8 mouse cellular contexts compared by ENCODE assay signal in the genomic region with DNA sequence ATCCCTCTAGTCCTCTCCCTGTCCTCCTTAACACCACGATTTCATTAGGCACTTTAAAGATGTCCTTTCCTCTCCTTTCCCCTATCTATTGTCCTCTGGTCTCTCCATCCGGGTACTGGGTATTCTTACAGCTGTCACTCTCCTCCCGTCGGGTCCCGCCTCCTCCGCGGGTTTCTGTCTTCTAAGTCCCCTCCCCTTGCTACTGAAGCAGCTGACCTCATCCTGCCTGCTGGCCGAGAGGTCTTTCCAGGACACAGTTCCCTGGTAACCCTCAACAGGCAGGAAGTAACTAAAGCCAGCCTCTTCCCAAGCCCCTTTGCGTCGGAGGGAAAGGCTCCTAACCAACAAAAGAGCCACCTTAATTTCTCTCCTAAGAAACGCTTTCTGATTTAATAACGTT. TPM values are rescaled to one million over a fixed set of nuclear protein-coding genes. Genes with fewer than 3 reads are reported as not detected.
DNase-seq lines count a peak whose midpoint lies in the region; ATAC-seq lines count a peak whose summit lies in the region.

No protein-coding gene starts in this region.

- H3K4me3 ChIP-seq in forebrain, embryonic 10.5 days: peak overlapping the region; percentile 18; the same call in 1 of the 2 replicates
- H3K4me3 ChIP-seq in heart, embryonic 14.5 days (ENCODE audit: control insufficient read depth in 1 of 2, insufficient read depth in 1 of 2, low read depth in 1 of 2, low read length in 2 of 2): no peak overlapping the region
- no peak overlapping the region for H3K4me3 ChIP-seq in liver, embryonic 16.5 days (ENCODE audit: low read depth, low read length)
- no peak overlapping the region for H3K4me3 ChIP-seq in neural tube, embryonic 13.5 days

- peak; percentile 77; the same call in 1 of the 2 replicates for ATAC-seq in heart, embryonic 14.5 days (ENCODE audit: insufficient number of reproducible peaks, insufficient read depth, low FRiP score, low read depth)
- ATAC-seq in liver, embryonic 16.5 days (ENCODE audit: low read depth): peak; percentile 59
- ATAC-seq in neural tube, embryonic 13.5 days (ENCODE audit: low read depth): no peak

- no peaks in the 10 kb centered on the region for H3K27me3 ChIP-seq in forebrain, embryonic 10.5 days (ENCODE audit: poor library complexity, severe bottlenecking)
- no peaks in the 10 kb centered on the region for H3K27me3 ChIP-seq in heart, embryonic 14.5 days (ENCODE audit: control insufficient read depth, insufficient read depth, low read length)
- no peaks in the 10 kb centered on the region for H3K27me3 ChIP-seq in liver, embryonic 16.5 days (ENCODE audit: control insufficient read depth, insufficient read depth, low read depth, low read length)
- H3K27me3 ChIP-seq in neural tube, embryonic 13.5 days: no peaks in the 10 kb centered on the region

- H3K4me2 ChIP-seq in heart, embryonic 14.5 days (ENCODE audit: low read length): peak overlapping the region; percentile 27
- H3K4me2 ChIP-seq in liver, embryonic 16.5 days (ENCODE audit: low read depth, low read length): no peak overlapping the region
- H3K4me2 ChIP-seq in neural tube, embryonic 13.5 days: 0 out of 2 replicates have a peak overlapping the region, but pooled peaks have one; percentile 3

- H3K36me3 ChIP-seq in forebrain, embryonic 10.5 days (replicated peaks): no peaks in the 10 kb centered on the region
- H3K36me3 ChIP-seq in heart, embryonic 14.5 days (ENCODE audit: control insufficient read depth, insufficient read depth, low read length): no peaks in the 10 kb centered on the region
- no peaks in the 10 kb centered on the region for H3K36me3 ChIP-seq in liver, embryonic 16.5 days (ENCODE audit: control insufficient read depth, insufficient read depth)
- no peaks in the 10 kb centered on the region for H3K36me3 ChIP-seq in neural tube, embryonic 13.5 days

- 3% methylated on average over 12 of the region's 12 CpGs for WGBS in forebrain, embryonic 10.5 days
- WGBS in heart, embryonic 14.5 days: 4% methylated on average over 12 of the region's 12 CpGs
- WGBS in liver, embryonic 16.5 days (ENCODE audit: insufficient replicate concordance): 4% methylated on average over 12 of the region's 12 CpGs
- 5% methylated on average over 12 of the region's 12 CpGs for WGBS in neural tube, embryonic 13.5 days

- H3K9me3 ChIP-seq in forebrain, embryonic 10.5 days: no peaks in the 10 kb centered on the region
- H3K9me3 ChIP-seq in heart, embryonic 14.5 days (ENCODE audit: control insufficient read depth, low read length): no peaks in the 10 kb centered on the region
- no peaks in the 10 kb centered on the region for H3K9me3 ChIP-seq in liver, embryonic 16.5 days (replicated peaks; ENCODE audit: control insufficient read depth, low read length)
- H3K9me3 ChIP-seq in neural tube, embryonic 13.5 days: no peaks in the 10 kb centered on the region

- H3K4me1 ChIP-seq in forebrain, embryonic 10.5 days: peaks cover 42% of the 10 kb centered on the region
- peaks cover 4 to 18% of the 10 kb centered on the region in 2 experiments for H3K4me1 ChIP-seq in heart, embryonic 14.5 days (ENCODE audit: control insufficient read depth in 2 of 2, insufficient read depth in 2 of 2, low read length in 2 of 2)
- H3K4me1 ChIP-seq in liver, embryonic 16.5 days (ENCODE audit: control insufficient read depth, low read depth, low read length): peaks cover 1% of the 10 kb centered on the region
- peaks cover 6% of the 10 kb centered on the region; the same call in 1 of the 2 replicates for H3K4me1 ChIP-seq in neural tube, embryonic 13.5 days (replicated peaks)

- peak overlapping the region; percentile 16; the same call in 1 of the 2 replicates for H3K9ac ChIP-seq in heart, embryonic 14.5 days (ENCODE audit: low read length)
- no peak overlapping the region for H3K9ac ChIP-seq in liver, embryonic 16.5 days (ENCODE audit: low read depth, low read length)
- H3K9ac ChIP-seq in neural tube, embryonic 13.5 days: no peak overlapping the region

- DNase-seq in CD8-positive naive resting alpha-beta T cell, adult 2 months (ENCODE audit: low read depth in 2 of 2, low spot score in 2 of 2): peak; percentile 28 to 44
- DNase-seq in adrenal gland, postnatal 36 days: peak; percentile 79 to 89
- DNase-seq in forebrain, embryonic 10.5 days (ENCODE audit: extremely low spot score, low spot score): peak; percentile 80
- DNase-seq in kidney, postnatal 14 days: peak; percentile 91
- peak; percentile 79 for DNase-seq in testis, postnatal 10 days (ENCODE audit: low spot score)

- peak overlapping the region; percentile 83 for H3K27ac ChIP-seq in forebrain, embryonic 10.5 days
- H3K27ac ChIP-seq in heart, embryonic 14.5 days (replicated peaks in 1 of 2; ENCODE audit: control insufficient read depth in 1 of 2, insufficient read depth in 1 of 2, low read depth in 2 of 2, low read length in 2 of 2): peak overlapping the region in 1 of 2 experiments; percentile 47; a peak in 2 of 4 replicates
- H3K27ac ChIP-seq in liver, embryonic 16.5 days (ENCODE audit: low read length): no peak overlapping the region
- H3K27ac ChIP-seq in neural tube, embryonic 13.5 days (replicated peaks): no peak overlapping the region

RNA-seq across cellular contexts. Expression of gene Leo1, which starts 5.4 kb away (rescaled TPM):
- 10 to 100 TPM; 18.6 to 29.9 TPM for total RNA-seq in adrenal gland, postnatal 36 days (2021)
- polyA plus RNA-seq in forebrain, embryonic 10.5 days (2016; fragmentation: Nextera tagmentation; extraction: Ambion mirVana): 56.8 and 59.6 TPM in 2 replicates
- polyA plus RNA-seq in heart, embryonic 14.5 days (2014; fragmentation: Nextera tagmentation; extraction: Ambion mirVana): 23.6 and 26.0 TPM in 2 replicates
- polyA plus RNA-seq in liver, embryonic 16.5 days (2015; fragmentation: Nextera tagmentation; extraction: Ambion mirVana): 13.2 TPM in 2 replicates
- polyA plus RNA-seq in neural tube, embryonic 13.5 days (2015; fragmentation: Nextera tagmentation; extraction: Ambion mirVana): 41.4 and 44.5 TPM in 2 replicates

RNA-seq across cellular contexts. Expression of gene Mapk6, which starts 26.1 kb away (rescaled TPM):
- total RNA-seq in adrenal gland, postnatal 36 days (2021): 10 to 100 TPM; 36.2 to 49.2 TPM
- 132 and 144 TPM in 2 replicates for polyA plus RNA-seq in forebrain, embryonic 10.5 days (2016; fragmentation: Nextera tagmentation; extraction: Ambion mirVana)
- 52.3 and 55.6 TPM in 2 replicates for polyA plus RNA-seq in heart, embryonic 14.5 days (2014; fragmentation: Nextera tagmentation; extraction: Ambion mirVana)
- 14.3 and 15.5 TPM in 2 replicates for polyA plus RNA-seq in liver, embryonic 16.5 days (2015; fragmentation: Nextera tagmentation; extraction: Ambion mirVana)
- polyA plus RNA-seq in neural tube, embryonic 13.5 days (2015; fragmentation: Nextera tagmentation; extraction: Ambion mirVana): 168 and 170 TPM in 2 replicates

Comparison
In these comparisons a context has a peak if more than half of its experiments do, and no peak if none do; other contexts are left out.
1. DNase-seq: peak in every context shown above with its lines; median percentile 91 in kidney, postnatal 14 days; 84 in adrenal gland, postnatal 36 days; 80 in forebrain, embryonic 10.5 days; 79 in testis, postnatal 10 days; 36 in CD8-positive naive resting alpha-beta T cell, adult 2 months.